Mouse (Mus musculus) midbrain, embryonic 14.5 days (tissue): Measurements from ENCODE around the gene Twf1. TPM values are rescaled to one million over a fixed set of nuclear protein-coding genes. Genes with fewer than 3 reads are reported as not detected.

Source experiments
- ATAC-seq: fragments of 200-750 bp; cut with Nextera tagmentation; 2 replicates; pipeline ENCODE4 v1.8.0; 2017; ENCODE audit warnings: moderate number of reproducible peaks, moderate library complexity; ENCODE audit not compliant: low FRiP score, low TSS enrichment
- DNase-seq: peaks from one replicate; pipeline ENCODE4 v3.0.0-alpha.2; 2015
- H3K27ac ChIP-seq: fragments of 300-500 bp; sonication (generic); replicated peaks from 2 replicates; pipeline ENCODE4 v1.5.1; 2014; ENCODE audit warnings: mild to moderate bottlenecking, low read depth, low read length, moderate library complexity
- H3K27me3 ChIP-seq: fragments of 300-500 bp; sonication (generic); 2 replicates; pipeline ENCODE4 v1.6.1; 2014; ENCODE audit warnings: low read length, control low read depth, mixed read lengths; ENCODE audit not compliant: control insufficient read depth, insufficient read depth
- H3K36me3 ChIP-seq: fragments of 300-500 bp; sonication (generic); 2 replicates; pipeline ENCODE4 v1.6.1; 2014; ENCODE audit warnings: low read length, control low read depth; ENCODE audit not compliant: control insufficient read depth, insufficient read depth
- H3K4me1 ChIP-seq: fragments of 300-500 bp; sonication (generic); 2 replicates; pipeline ENCODE4 v1.6.1; 2014; ENCODE audit warnings: mild to moderate bottlenecking, antibody characterized with exemption, low read length, control low read depth; ENCODE audit not compliant: control insufficient read depth, insufficient read depth
- H3K4me2 ChIP-seq: fragments of 300-500 bp; sonication (generic); 2 replicates; pipeline ENCODE4 v1.6.1; 2014; ENCODE audit warnings: mild to moderate bottlenecking, low read length, moderate library complexity
- H3K4me3 ChIP-seq: fragments of 300-500 bp; sonication (generic); replicated peaks from 2 replicates; pipeline ENCODE4 v1.5.1; 2014; ENCODE audit warnings: low read depth, low read length
- H3K9ac ChIP-seq: fragments of 300-500 bp; sonication (generic); replicated peaks from 2 replicates; pipeline ENCODE4 v1.6.1; 2014; ENCODE audit warnings: mild to moderate bottlenecking, low read length, moderate library complexity
- H3K9me3 ChIP-seq: fragments of 300-500 bp; sonication (generic); 2 replicates; pipeline ENCODE4 v1.6.1; 2016; ENCODE audit warnings: low read length, control low read depth, mixed read lengths; ENCODE audit not compliant: control insufficient read depth
- WGBS: fragments of 180-500 bp; shearing (Covaris S2); extraction: QIAGEN DNeasy Blood & Tissue Kit; methylation state at CpG from one replicate; pipeline ENCODE4 v1.1.7; 2014; 5-methylcytosine and 5-hydroxymethylcytosine counted together
- polyA plus RNA-seq: library from polyadenylated mRNA; unstranded; fragments of >200 nt; fragmentation: Nextera tagmentation; extraction: Ambion mirVana; gene quantifications from 2 replicates; pipeline ENCODE4 v1.2.1, GENCODE M21; 2014

Gene Twf1
- 82.2 and 99.6 TPM in 2 replicates for polyA plus RNA-seq

DNA sequence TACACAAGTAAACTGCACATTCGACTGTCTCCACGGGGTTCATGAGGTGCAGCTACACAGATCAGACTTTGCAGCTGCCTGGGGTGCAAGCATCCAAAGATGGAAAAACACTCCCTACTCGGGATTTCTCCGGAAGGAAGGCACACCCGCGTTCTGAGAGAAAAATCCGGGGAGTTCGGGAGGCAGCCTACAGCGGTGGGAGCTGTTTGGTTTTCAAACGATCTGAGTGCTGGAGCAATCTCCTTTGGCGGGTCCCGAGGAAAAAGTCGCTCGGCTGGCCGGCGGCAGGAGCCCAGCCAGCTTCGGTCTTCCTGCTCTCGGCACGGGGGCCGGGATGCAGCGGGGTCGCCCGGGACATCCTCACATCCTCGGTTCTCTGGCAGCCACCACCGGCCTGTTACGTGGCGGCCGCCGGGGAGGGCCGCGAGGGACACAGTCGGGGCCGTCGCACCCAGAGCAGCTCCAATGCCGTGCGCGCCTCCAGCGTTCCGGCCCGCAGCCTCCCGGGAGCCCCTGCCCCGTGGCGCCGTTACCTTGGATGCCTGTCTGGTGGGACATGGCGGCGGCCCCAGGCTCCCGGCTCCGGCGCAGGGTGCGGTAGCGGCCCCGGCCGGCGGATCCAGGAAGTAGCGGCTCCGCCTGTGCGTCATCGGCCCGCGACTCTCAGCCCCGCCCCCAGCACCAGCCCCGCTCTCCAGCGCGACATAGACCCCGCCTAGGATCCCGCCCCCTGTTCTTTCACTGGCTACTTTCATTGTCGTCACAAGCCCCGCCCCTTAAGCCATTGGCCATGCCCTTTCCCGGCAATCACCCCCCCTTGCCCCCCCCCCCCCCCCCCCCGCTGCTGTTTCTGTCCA is at the start of gene Twf1:
Gene Twf1 (minus strand): TSS at position 671 of the 857 bp plus-strand sequence.
- H3K4me3 ChIP-seq = peak within 1 kb of the TSS; percentile 94
- H3K36me3 ChIP-seq = peaks cover 16% of the 10 kb centered on the region
- ATAC-seq = peak; percentile 100
- no peaks in the 10 kb centered on the region for H3K9me3 ChIP-seq
- DNase-seq = peak; percentile 100
- H3K27ac ChIP-seq = peak within 1 kb of the TSS; percentile 85
- H3K4me2 ChIP-seq = peak within 1 kb of the TSS; percentile 76
- peaks cover 6% of the 10 kb centered on the region for H3K4me1 ChIP-seq
- H3K9ac ChIP-seq = peak within 1 kb of the TSS; percentile 91
- no peaks in the 10 kb centered on the region for H3K27me3 ChIP-seq
- under 1% methylated on average over 69 of the region's 70 CpGs for WGBS

- ATAC-seq (no peak), DNase-seq (no peak)
- no peak overlapping the region for H3K4me2 ChIP-seq
- H3K9me3 ChIP-seq = no peaks in the 10 kb centered on the region
- no peaks in the 10 kb centered on the region for H3K27me3 ChIP-seq
- H3K27ac ChIP-seq = no peak overlapping the region
- H3K36me3 ChIP-seq = no peaks in the 10 kb centered on the region
- H3K9ac ChIP-seq = no peak overlapping the region
- no peaks in the 10 kb centered on the region for H3K4me1 ChIP-seq
- no peak overlapping the region for H3K4me3 ChIP-seq
- 87% methylated on average over 2 of the region's 2 CpGs for WGBS
Observed at GRCm38 (mm10) chr15:94639126-94639525, 49.4 kb upstream of the Twf1 start.

- no peak overlapping the region for H3K27ac ChIP-seq
- 83% methylated on average over 2 of the region's 2 CpGs for WGBS
- no peak overlapping the region for H3K4me2 ChIP-seq
- H3K4me1 ChIP-seq = no peaks in the 10 kb centered on the region
- no peaks in the 10 kb centered on the region for H3K27me3 ChIP-seq
- H3K36me3 ChIP-seq = no peaks in the 10 kb centered on the region
- H3K4me3 ChIP-seq = no peak overlapping the region
- ATAC-seq = no peak
- no peak for DNase-seq
- no peak overlapping the region for H3K9ac ChIP-seq
- H3K9me3 ChIP-seq = no peaks in the 10 kb centered on the region
Observed at GRCm38 (mm10) chr15:94638207-94638606, 48.5 kb upstream of the Twf1 start.

GRCm38 (mm10) chr15:94634524-94634923 is 44.8 kb upstream of the Twf1 start:
- H3K4me1 ChIP-seq = no peaks in the 10 kb centered on the region
- no peaks in the 10 kb centered on the region for H3K36me3 ChIP-seq
- DNase-seq = no peak
- no peak overlapping the region for H3K27ac ChIP-seq
- ATAC-seq = no peak
- no peak overlapping the region for H3K4me2 ChIP-seq
- peaks cover 10% of the 10 kb centered on the region; the same call in 1 of the 2 replicates for H3K27me3 ChIP-seq
- no peak overlapping the region for H3K9ac ChIP-seq
- H3K4me3 ChIP-seq = no peak overlapping the region
- no peaks in the 10 kb centered on the region for H3K9me3 ChIP-seq
- WGBS = 85% methylated on average over 11 of the region's 11 CpGs

GRCm38 (mm10) chr15:94630553-94630952 is 40.9 kb upstream of the Twf1 start:
- Histone ChIP-seq H3K4me2 (no peak overlapping the region), H3K9ac (no peak overlapping the region), H3K27me3 (peaks cover 10% of the 10 kb centered on the region; the same call in 1 of the 2 replicates), H3K4me1 (no peaks in the 10 kb centered on the region), H3K27ac (no peak overlapping the region), H3K9me3 (no peaks in the 10 kb centered on the region), H3K36me3 (no peaks in the 10 kb centered on the region), H3K4me3 (no peak overlapping the region)
- 85% methylated on average over 4 of the region's 4 CpGs for WGBS
- DNase-seq (no peak), ATAC-seq (no peak)

- Histone ChIP-seq H3K9me3 (no peaks in the 10 kb centered on the region), H3K4me2 (peak within 1 kb of the TSS; percentile 99), H3K4me1 (no peaks in the 10 kb centered on the region), H3K36me3 (no peaks in the 10 kb centered on the region), H3K9ac (peak within 1 kb of the TSS; percentile 77), H3K4me3 (peak within 1 kb of the TSS; percentile 61), H3K27ac (no peak within 1 kb of the TSS; the same call in 1 of the 2 replicates), H3K27me3 (peaks cover 10% of the 10 kb centered on the region; the same call in 1 of the 2 replicates)
- ATAC-seq (peak; percentile 69), DNase-seq (peak; percentile 71)
- under 1% methylated on average over 92 of the region's 96 CpGs for WGBS
Observed at GRCm38 (mm10) chr15:94628830-94629601, 39.3 kb upstream of the Twf1 start, which contains the start of gene Tmem117. Gene Tmem117 (plus strand): TSS chr15:94629232.

DNA sequence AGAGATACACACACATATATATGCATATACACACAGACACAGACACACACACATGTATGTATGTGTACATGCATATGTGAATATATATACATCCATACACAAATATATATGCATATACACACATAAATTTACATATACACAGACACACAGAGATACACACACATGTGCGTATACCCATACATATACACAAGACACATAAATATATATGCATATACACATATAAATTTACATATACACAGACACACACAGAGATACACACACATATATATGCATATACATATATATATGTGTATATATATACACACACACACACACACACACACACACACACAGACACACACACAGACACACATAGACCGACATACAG is 38.8 kb upstream of the Twf1 start:
- H3K4me2 ChIP-seq = peak overlapping the region; percentile 99
- H3K36me3 ChIP-seq = no peaks in the 10 kb centered on the region
- DNase-seq (no peak), ATAC-seq (no peak; the same call in 1 of the 2 replicates)
- WGBS = 58% methylated on average over 2 of the region's 2 CpGs
- peaks cover 10% of the 10 kb centered on the region; the same call in 1 of the 2 replicates for H3K27me3 ChIP-seq
- H3K9ac ChIP-seq = peak overlapping the region; percentile 77
- no peak overlapping the region for H3K27ac ChIP-seq
- H3K4me3 ChIP-seq = peak overlapping the region; percentile 61
- no peaks in the 10 kb centered on the region for H3K9me3 ChIP-seq
- H3K4me1 ChIP-seq = no peaks in the 10 kb centered on the region

DNA sequence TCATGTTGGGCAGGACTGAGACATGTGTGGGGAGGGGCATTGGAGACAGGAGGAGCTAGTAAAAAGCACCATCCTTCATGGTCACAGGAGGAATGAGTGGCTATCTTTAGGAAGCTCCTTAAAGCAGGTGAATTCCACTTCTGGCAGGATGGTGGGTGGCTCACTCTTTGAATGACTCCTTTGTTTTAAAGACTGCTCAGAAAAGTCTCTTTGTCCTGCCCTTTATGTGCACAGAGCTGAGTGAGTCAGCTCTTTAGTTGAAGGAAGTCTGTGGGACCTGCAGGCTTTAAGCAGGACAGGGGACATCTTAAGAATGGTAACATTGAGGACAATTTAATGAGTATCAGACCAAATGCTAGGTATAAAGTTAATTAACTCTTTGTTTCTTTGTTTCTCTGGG is 31.2 kb upstream of the Twf1 start:
- Histone ChIP-seq H3K36me3 (no peaks in the 10 kb centered on the region), H3K4me2 (no peak overlapping the region), H3K4me3 (no peak overlapping the region), H3K9ac (no peak overlapping the region), H3K9me3 (no peaks in the 10 kb centered on the region), H3K27me3 (no peaks in the 10 kb centered on the region), H3K4me1 (no peaks in the 10 kb centered on the region), H3K27ac (no peak overlapping the region)
- DNase-seq (no peak), ATAC-seq (no peak)
